Mouse (Mus musculus) heart, adult 18-20 months (tissue): ENCODE measurements around the gene Carnmt1. TPM values are rescaled to one million over a fixed set of nuclear protein-coding genes. Genes with fewer than 3 reads are reported as not detected.

ENCODE experiments used
- DNase-seq, 2 experiments: peaks; one replicate each; pipeline ENCODE4 v3.0.0; 2021 to 2022; ENCODE audit warnings: mixed read lengths in 1 of 2
- long read RNA-seq, 2 experiments: library from polyadenylated mRNA; stranded (forward); transcript quantifications; one replicate each; pipeline ENCODE4 v2.0.0; 2021
- total RNA-seq, 2 experiments: library from RNA; stranded (reverse); gene quantifications; 2 replicates each; pipeline ENCODE4 v1.2.3; 2021

The Carnmt1 gene
- total RNA-seq, result 10 to 100 TPM; 37.7 to 38.9 TPM
- long read RNA-seq, experiment 1, full-length matches to known transcripts, result 58 of 75 reads
- long read RNA-seq, experiment 1, partial matches to known transcripts, result 1 of 75 reads
- long read RNA-seq, experiment 1, other reads (novel, unspliced or antisense), result 16 of 75 reads
- long read RNA-seq, experiment 2, full-length matches to known transcripts, result 23 of 31 reads
- long read RNA-seq, experiment 2, partial matches to known transcripts, result 0 of 31 reads
- long read RNA-seq, experiment 2, other reads (novel, unspliced or antisense), result 8 of 31 reads

DNA sequence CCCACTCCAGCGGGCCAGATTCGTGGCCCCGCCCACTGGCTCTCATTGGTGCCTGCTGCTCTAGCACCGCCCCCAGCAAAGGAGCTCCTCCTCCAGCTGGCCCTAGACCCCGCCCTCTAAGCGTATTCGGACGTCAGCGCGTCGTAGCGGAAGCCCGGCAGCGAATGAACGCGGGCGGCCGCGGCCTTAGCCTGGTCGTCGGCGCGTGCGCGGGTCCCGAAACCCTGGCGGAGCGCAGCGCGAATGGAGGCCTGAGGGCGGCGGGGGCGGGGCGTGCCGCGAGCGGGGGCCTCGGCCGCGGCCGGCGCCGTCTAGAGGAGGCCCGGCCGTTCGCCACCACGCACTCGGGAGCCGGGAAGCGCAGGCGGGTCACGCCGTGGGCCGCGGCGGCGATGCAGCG is at the start of gene Carnmt1:
TSS of gene Carnmt1 (plus strand) at position 157 of the 400 bp plus-strand sequence.
- peak; percentile 99 for DNase-seq

DNA sequence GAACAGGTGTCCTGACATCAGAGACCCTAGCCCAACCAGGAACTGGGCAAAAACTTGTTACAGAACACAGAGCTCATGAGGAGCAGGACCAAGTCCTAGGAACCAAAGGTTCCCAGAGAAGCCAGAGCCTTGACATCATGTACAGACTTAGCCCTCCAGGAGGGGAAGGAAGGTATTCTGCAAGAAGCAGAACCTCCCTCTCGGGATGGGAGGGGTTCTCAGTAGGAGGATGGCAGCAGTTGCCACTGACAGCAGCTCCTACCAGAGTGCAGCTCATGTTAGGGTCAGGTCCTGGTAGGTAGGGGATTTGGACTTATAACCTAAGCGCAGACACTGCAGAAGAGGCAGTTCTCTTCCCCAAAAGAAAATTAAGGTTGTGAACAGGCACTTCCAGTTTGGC is 46.7 kb upstream of the Carnmt1 start:
- DNase-seq, result no peak

DNA sequence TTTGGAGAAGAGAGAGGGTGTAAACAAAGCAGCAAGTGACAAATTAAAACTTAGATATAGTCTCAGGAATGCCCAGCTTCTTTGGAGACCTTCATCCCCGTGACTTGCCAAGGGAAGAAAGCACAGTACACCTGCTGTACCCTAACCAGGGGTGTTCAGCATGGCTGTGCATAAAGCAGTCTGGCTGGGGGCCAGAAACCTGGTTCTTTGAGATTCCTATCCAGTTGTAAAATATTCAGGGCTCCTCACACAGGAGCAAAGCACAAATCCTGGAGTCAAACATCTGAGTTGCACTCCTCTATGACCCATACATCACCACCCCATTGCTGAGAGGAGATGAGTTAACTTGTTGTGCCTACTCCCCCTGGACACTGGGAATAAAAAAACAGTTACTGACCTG is 41.0 kb upstream of the Carnmt1 start:
- no peak for DNase-seq

DNA sequence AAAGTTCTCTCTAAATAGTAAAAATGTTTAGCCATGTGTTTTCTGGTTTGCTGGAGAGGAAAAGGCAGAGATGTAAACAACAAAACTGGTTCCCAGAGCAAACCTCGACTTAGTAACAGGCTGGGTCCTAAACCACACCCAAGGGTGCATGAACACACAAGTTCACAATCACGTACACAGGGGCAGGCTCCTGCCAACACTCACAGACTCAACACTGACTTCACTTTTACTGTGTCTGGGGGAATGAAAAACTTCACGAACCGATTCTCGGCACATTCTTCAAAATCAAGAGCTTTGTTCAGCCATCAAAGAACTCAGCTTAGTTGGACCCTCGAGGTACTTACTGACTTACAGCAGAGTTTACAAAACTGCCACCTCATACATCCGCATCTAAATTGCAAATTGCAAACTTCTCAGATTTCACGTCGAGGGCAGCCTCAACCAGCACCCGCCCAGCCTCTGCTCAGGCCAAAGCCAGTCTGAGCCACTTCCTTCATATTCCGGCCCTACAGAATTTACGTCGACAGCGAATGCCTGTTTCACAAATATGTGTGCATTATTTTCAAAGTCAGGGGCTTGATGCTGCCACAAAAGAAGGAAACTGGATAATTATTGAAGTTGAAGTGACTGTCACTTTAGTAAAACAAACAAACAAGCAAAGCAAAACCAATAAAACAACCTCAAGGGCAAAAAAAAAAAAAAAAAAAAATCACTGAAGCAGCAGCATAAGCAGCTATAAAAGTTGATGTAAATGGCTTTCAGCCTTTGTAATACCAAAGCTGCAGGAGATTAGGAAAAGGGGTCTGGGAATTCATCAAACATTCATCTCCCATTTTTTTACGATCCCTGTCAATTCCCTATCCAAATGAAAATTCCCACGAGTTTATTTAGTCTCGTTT is 40.1 kb upstream of the Carnmt1 start:
- peak; percentile 42 to 51 for DNase-seq

DNA sequence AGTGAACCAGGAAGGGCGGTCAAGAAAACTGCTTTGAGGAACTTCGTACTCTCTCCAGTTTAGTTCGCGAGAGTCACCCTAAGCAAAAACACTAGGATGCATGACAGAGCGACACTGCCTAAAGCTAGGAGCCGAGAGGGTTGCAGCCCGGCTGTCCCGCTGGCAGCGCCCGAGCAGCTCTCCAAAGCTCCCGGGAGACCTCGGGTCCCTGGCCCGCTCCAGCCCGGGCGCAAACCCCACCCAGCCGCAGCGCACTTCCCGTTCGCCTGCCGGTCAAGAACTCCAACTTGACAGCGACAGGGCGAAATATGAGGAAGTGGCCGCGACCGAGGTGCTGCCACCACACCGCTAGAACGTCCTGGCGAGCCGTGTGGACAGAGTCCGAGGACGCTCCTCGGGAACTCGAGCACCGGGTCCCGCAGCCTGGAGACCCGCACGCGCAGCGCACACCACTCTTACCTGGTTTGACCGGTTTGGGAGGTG is 39.4 kb upstream of the Carnmt1 start:
- peak; percentile 81 to 87 for DNase-seq

DNA sequence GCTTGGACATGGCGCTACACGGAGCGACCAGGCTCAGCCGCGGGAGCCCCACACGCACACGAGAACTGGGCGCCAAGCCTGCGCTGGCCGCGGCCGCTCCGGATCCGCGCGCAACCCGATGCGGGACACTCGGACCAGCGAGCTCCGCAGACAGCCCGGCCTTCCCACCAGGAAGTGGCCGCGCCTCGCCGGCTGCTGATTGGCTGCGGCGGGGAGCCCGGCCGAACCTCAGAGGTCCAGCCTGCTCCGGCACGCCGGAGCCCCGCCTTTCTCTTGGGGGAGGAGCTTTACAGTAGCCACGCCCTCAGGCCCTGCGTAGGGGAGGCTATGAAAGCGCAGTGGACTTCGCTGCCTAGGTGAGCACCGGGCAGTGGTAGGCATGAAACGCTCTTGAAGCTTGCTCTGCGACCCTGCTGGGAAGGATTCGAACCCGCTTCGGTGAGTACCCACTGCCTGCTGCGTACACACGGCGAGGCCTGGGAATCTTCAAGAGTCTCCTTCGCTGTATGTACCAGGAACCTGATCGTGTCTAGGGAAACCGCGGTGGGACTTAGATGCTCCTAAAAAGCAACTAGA is 38.8 kb upstream of the Carnmt1 start, which contains the start of the genes Ostf1 and Nmrk1:
TSS of gene Ostf1 (minus strand) at position 180 of the 576 bp plus-strand sequence.
TSS of gene Nmrk1 (plus strand) at position 307 of the 576 bp plus-strand sequence.
- DNase-seq, result peak; percentile 99

DNA sequence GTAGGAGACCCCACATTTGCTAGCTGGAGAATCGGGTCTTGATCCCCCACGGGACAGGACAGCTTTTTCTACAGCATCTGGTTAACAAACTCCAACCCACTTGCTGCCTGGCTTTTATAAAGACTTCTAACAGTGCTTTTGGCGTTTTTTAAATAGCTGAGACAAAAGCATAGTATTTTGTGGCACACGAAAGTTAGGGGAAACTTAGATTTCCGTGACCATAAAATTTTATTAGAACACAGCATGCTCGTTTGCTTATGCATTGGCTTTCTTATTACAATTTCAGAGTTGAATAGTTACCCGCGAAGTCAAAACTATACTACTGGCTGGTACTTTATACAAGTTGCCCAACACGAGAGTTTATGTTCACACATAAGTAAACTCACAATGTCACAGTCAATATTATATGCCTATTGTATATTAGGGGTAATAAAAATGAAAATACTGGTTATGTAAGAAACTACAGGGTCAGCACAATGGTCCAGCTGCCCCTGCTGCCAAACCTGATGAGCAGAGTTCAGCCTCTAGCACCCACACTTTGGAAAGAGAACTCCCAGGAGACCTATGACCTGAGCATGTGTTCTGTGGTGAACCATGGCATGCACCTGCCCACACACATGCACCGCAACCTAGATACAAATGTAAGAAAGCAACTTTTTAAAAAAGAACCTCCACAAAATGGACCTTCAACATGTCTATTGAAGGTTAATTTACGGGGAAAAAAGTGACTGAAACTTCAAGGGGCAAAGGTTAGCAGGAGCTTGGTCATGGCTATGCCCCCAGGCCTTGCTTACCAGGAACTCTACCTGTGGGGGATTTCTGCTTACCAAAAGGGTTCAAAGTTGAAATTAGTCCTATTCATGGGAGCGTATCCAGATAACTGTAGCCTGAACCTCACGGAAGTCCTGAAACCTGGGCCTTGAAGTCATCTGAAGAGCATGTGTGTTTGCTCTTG is 38.1 kb upstream of the Carnmt1 start:
- no peak for DNase-seq

DNA sequence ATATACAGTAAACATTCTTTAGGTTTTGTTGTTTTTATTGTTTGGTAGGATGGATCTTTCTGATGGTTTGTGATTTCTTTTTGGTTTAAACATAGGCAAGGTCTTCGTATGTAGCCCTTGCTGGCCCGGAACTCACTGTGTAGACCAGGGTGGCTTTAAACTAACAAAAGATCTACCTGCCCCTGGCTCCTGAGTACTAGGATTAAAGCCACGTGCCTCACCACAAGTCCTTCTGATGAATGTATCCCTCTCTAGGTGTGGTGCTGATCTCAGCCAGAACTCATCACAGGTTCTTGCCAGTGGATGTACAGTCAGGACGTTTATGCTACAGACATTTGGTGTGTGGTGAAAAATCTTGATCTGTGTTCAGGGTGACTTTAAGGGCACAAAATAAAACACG is 32.6 kb upstream of the Carnmt1 start:
- no peak for DNase-seq

DNA sequence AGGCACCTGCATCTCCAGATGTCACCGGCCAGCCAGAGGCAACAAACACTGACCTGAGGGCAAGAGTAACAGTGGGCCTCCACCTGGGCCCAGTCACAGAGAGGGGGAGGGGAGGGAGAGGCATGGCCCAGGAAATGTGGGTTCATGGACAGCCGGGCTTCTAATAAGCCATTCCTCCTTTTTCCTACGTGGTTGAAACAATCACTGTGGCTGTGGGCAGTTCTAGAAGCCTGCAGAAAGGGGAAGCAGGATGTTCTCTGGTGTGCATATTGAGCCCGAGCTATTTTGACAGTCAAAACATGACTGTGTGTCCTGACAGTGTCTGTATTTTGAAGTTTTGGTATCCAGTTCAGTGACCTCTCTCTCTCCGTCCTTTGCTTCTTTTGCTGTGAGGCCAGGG is 31.6 kb upstream of the Carnmt1 start:
- DNase-seq, result no peak

DNA sequence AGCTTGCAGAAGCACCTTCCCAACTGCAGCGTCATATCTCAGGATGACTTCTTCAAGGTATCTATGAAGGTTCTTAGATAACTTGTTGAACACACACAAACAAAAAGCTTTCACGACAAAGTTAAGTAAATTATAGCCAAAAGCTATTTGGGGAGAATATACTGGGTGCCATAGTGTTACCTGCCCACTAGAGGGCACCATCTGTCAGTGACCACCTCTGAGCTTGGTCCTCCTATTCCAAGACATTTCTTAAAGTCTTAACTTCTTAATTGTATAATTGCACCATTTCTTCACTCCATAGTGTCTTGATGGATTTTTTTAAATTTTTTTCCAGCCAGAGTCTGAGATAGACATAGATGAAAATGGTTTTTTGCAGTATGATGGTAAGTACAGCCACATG is 31.0 kb upstream of the Carnmt1 start:
- no peak for DNase-seq

DNA sequence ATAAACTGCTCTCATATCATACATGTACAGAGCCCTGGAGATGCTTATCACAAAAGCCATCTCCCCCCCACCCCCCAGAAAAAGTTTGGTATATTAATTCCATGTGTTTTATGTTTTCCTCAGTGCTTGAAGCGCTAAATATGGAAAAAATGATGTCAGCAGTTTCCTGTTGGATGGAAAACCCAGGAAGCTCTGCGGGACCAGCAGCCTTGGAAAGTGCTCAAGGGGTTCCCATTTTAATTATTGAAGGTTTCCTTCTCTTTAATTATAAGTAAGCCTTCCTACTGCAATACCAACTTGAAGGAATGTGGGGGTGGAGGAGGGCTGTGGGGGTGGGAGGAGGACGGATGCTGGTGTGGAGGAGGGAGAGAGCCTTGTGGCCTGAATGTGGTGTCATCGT is 29.6 kb upstream of the Carnmt1 start:
- DNase-seq, result no peak

DNA sequence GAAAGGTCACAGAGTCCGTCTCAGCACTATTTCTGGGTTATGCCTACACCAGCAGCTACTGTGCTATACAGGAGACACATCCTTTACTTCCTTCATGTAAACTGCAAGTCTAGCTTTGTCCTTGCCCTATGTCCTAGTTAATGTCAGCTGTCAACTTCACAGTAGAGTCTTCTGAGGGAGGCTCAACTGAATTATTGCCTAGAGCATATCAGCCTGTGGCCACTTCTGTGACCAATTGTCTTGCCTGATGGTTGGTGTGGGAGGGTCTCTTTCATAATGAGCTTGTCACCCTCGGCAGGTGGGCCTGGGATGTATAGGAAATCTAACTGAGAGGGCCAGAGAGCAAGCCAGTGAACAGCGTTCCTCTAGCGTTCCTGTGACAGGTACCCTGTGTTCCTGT is 27.2 kb upstream of the Carnmt1 start:
- DNase-seq, result no peak

DNA sequence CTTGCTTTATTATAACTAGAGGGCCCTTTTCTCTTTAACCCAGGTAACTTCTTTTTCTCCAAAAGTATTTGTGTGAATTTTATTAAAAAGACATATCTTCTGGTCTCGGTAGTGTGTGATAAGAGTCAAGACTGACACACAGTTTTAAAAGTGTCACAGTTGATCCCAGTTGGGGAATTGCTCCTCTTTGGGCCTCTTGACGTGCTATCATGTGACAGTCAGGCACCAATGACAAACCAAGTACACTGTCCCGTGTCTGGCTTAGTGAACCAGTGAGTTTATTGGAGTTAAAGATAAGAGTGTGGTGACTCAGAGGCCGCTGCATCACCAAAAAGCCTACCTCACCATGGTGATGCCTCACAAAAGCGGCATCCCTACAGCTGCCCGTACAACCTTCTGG is 26.5 kb upstream of the Carnmt1 start:
- no peak for DNase-seq

DNA sequence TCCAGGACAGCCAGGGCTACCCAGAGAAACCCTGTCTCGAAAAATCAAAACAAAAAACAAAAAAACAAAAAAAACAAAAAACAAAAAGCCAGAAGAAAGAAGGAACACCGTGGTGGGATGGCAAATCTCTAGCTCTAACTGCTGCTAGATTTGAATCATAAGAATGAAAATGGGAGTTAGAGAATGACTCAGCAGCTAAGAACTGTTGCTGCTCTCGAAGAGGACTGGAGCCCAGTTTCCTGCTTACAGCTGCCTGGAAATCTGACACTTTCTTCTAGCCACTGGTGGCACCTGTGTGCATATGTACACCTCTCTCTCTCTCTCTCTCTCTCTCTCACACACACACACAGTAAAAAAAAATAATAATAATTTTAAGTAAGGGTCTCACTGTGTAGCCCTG is 24.2 kb upstream of the Carnmt1 start:
- no peak for DNase-seq

DNA sequence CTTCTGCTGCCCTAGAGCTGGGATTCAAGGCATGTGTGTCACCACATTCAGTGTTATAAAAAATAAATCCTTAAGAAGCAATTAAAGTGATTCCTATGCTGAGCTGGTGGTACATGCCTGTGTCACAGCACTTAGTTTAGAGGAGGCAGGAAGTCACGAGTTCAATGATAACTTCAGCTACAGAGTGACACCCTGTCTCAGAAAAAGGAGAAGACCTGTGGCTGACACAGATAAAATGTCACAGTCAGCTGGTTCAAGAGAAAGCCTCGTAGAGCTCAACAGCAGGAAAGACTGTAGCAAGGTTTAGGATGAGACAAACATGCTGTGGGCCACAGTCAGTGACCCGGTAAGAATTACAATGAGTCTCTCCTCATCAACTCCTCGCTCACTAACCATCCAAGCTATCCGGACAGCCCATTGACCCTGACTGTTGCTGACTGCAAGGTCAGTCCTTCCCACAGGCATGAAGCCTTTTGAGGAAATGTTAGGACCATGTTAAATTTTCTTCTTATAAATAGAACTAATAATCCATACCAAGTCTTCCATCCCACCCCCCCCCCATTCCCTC is 23.6 kb upstream of the Carnmt1 start:
- DNase-seq, result peak in 1 of 2 experiments; percentile 26

DNA sequence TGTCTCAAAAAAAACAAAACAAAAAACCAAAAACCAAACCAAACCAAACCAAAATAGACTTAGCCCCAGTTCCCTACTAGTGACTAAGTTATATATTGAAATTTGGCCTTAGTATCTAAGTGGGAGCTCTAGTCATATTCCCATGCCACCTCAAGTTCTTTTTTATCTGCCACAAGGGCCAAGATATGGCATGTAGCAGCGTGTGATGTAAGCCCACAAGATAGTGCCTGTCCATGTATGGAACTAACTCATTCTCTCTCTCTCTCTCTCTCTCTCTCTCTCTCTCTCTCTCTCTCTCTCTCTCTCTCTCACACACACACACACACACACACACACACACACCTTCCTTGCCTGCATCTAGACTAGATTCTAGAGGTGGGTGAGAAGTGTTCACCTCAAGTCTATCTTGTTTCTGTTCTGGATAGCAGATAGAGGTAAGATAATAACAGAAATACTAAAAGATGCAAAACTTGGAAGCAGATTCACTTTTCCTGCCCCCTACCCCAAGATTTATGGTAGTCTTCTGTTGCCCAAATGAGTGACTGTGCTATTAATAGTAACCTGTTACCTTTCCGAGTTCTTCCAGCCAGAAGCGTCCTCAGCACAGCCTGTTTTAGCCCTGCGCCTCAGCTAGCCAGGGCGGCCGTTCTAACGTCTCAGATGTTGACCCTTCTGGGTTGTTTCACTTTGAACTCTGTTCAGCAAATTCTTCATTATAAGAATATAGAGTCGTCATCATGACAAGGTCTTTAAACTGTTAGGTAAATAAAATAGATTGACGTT is 22.6 kb upstream of the Carnmt1 start:
- peak in 1 of 2 experiments; percentile 33 for DNase-seq

DNA sequence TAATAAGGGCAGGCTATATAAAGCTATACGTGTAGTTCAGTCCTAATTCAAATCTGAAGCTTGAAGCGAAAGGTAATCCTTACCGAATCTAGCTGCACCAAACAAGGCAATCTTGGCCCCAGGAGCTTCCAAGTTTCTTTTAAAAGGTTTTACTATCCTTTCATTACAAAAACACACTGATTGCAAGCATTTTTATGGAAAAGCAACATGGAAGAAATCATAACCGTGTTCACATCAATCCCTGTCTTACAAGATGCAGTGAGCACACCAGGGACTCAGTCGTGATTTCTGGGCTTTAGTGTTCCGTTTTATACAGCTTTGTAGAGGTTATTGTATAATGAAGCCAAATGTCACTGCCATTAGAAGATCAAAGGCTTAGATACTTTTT is 22.0 kb upstream of the Carnmt1 start:
- DNase-seq, result no peak

DNA sequence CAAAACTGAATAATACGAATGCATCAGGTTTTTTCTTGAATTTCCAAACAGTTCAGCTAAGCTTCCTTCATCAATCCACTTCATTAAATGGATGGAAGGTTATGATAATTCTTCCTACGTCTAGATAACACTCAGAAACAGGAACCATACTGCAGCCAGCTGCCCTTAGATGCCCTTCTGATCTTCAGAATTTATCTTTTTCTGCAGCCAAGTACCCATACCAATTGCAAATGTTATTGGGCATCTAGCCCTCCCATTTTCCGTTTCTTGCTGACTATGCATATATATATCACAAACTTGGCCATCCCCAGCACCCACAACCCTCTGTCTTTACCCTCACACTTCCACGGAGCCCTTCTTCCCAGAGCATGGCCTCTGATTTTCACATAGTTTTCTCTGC is 20.6 kb upstream of the Carnmt1 start:
- DNase-seq, result no peak

DNA sequence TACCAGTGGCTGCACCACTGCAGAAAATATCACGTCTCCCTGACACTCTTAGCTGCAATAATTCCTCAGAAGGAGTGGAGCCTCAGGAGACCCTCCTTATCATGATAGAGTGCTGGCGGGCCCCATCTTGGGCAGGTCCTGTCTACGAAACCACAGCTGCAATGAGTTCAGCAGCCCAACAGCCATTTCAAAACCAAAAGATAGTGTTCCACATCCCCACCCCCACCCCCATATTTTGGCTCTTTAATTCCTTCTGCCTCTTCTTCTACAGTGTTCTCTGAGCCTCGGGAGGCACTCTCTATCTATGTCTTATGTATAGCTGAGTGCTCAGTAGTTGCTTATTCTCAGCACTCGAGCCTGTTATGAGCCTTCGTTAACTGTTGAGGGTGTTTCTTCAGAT is 20.1 kb upstream of the Carnmt1 start:
- DNase-seq, result no peak

DNA sequence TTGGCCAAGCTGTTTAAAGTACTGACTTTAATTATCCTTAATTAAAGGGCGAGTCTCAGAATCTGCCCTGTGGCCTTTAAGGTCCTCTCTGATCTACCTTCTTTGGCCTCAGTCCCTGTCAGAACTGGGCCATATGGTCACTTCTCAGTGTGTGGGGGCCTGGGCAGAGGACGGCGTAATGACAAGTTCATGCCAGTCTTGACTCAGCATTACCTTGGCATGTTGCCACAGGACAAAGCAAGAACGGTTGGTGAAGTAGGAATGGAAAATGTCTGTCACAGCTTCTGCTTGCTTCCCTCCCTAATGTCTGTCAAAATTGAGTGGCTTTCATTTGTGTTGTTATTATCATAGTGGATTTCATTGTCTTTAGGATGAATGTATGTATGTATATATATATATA is 18.0 kb upstream of the Carnmt1 start:
- peak; percentile 31 to 45 for DNase-seq

DNA sequence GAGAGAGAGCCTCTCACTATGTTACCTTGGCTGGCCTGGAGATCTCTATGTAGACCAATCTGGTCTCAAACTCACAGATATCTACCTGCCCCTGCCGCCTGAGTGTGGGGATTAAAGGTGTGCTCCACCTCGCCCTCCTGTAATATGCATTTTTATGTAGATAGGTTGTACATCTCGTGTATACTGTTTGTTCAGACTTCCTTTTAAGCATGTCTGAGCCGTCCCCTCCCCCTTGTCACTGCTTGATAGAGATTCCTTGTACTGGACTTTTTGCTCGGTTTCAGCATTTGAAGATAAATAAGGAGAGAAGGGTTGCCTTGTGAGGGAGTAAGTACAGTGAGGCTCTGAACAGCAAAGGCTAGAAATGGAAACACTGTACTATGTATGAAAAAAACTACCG is 17.5 kb upstream of the Carnmt1 start:
- DNase-seq, result no peak
